Mouse (Mus musculus): ENCODE measurements at regions not wholly inside any gene's neighbourhood (a gene's known extent, or its start where the extent isn't known, plus 50 kb on each side); places are given as distances from the start of the nearest gene placed in this dataset.

DNA sequence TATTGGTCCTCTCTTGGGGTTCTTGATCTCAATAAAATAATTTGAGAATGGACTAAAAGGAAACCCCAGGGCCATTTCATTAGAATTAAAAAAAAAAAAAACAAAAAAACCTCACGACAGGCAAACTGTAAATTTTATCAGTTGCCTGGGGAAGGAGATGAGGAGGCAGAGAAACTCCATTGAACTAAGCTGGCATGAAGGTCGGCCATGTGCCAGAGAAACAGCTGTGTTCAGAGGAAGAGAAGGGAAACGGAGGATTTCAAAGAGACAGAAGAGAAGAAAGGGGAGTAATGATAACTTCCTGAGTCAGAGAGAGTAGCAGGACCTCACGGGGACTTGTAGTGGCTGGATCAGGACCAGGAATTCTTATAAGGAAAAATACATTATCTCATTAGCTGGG is 377.7 kb downstream of the Eipr1 start:
- Histone ChIP-seq H3K36me3 (ENCODE audit: control insufficient read depth, insufficient read depth, low read length) (no peaks in the 10 kb centered on the region), H3K9ac (ENCODE audit: low read depth, low read length) (no peak overlapping the region), H3K4me3 (ENCODE audit: low read length) (no peak overlapping the region), H3K4me2 (ENCODE audit: low read depth, low read length) (no peak overlapping the region), H3K27ac (ENCODE audit: low read length) (no peak overlapping the region), H3K4me1 (ENCODE audit: control insufficient read depth, insufficient read depth, low read length) (no peaks in the 10 kb centered on the region), H3K9me3 (ENCODE audit: control insufficient read depth, low read length) (no peaks in the 10 kb centered on the region), H3K27me3 (replicated peaks; ENCODE audit: control insufficient read depth, insufficient read depth, low read length) (no peaks in the 10 kb centered on the region)
- ATAC-seq: no peak
- WGBS: 52% methylated on average over 4 of the region's 4 CpGs

DNA sequence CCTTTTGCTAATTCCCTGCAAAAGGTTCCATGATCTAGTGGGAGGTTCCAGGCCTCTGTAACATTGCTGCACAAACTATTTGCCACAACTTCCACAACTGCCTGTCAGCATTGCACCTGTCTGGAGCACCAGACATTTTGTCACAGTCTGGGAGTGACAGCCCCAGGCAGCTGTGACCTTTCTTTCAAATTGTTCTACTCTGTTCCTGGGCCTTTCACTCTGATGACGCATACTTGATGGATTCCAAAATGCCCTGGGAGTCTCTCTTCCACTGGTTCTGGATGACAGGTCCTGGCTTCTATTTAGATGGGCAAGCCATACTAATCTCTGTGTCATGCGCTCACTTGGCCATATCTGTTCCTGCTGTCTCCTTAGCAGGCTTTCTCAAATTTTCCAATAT is 382.7 kb downstream of the Eipr1 start:
- Histone ChIP-seq H3K9ac (ENCODE audit: low read depth, low read length) (no peak overlapping the region), H3K36me3 (ENCODE audit: control insufficient read depth, insufficient read depth, low read length) (no peaks in the 10 kb centered on the region), H3K27me3 (replicated peaks; ENCODE audit: control insufficient read depth, insufficient read depth, low read length) (no peaks in the 10 kb centered on the region), H3K4me1 (ENCODE audit: control insufficient read depth, insufficient read depth, low read length) (no peaks in the 10 kb centered on the region), H3K4me3 (ENCODE audit: low read length) (no peak overlapping the region), H3K27ac (ENCODE audit: low read length) (no peak overlapping the region), H3K9me3 (ENCODE audit: control insufficient read depth, low read length) (no peaks in the 10 kb centered on the region), H3K4me2 (ENCODE audit: low read depth, low read length) (no peak overlapping the region)
- 84% methylated on average over 2 of the region's 2 CpGs for whole genome bisulfite sequencing
- ATAC-seq: no peak

DNA sequence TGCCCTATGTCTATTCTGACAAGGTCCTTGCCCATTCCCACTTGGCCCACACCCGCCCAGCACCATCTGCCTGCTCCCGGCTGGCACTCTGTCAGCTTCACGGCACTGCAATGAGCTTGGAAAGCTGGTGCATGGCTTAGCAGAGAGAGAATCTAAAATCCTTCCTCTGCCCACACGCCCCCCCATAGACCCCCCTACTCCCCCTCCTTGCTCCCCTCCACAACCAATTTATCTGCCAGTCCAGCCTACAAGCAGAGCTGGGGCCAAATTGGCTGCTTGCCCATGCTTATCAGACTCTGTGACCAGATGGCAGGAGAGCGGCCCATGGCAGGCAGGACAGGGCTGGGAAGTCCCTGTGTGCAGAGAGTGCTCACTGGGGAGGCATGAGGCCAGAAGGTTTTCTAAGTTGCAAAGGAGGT is 385.3 kb downstream of the Eipr1 start:
- WGBS: 52% methylated on average over 5 of the region's 5 CpGs
- Histone ChIP-seq H3K27me3 (replicated peaks; ENCODE audit: control insufficient read depth, insufficient read depth, low read length) (no peaks in the 10 kb centered on the region), H3K4me2 (ENCODE audit: low read depth, low read length) (no peak overlapping the region), H3K36me3 (ENCODE audit: control insufficient read depth, insufficient read depth, low read length) (no peaks in the 10 kb centered on the region), H3K4me3 (ENCODE audit: low read length) (no peak overlapping the region), H3K9me3 (ENCODE audit: control insufficient read depth, low read length) (no peaks in the 10 kb centered on the region), H3K4me1 (ENCODE audit: control insufficient read depth, insufficient read depth, low read length) (no peaks in the 10 kb centered on the region), H3K9ac (ENCODE audit: low read depth, low read length) (no peak overlapping the region), H3K27ac (ENCODE audit: low read length) (no peak overlapping the region)
- ATAC-seq: peak; percentile 42; the same call in 1 of the 2 replicates

GRCm38 (mm10) chr12:29137455-29137854 is 385.9 kb downstream of the Eipr1 start:
- H3K36me3 ChIP-seq (ENCODE audit: control insufficient read depth, insufficient read depth, low read length): no peaks in the 10 kb centered on the region
- ATAC-seq: no peak
- no peaks in the 10 kb centered on the region for H3K4me1 ChIP-seq (ENCODE audit: control insufficient read depth, insufficient read depth, low read length)
- H3K27ac ChIP-seq (ENCODE audit: low read length): no peak overlapping the region
- no peaks in the 10 kb centered on the region for H3K9me3 ChIP-seq (ENCODE audit: control insufficient read depth, low read length)
- no peaks in the 10 kb centered on the region for H3K27me3 ChIP-seq (replicated peaks; ENCODE audit: control insufficient read depth, insufficient read depth, low read length)
- H3K9ac ChIP-seq (ENCODE audit: low read depth, low read length): no peak overlapping the region
- H3K4me2 ChIP-seq (ENCODE audit: low read depth, low read length): no peak overlapping the region
- 80% methylated on average over 8 of the region's 8 CpGs for WGBS
- H3K4me3 ChIP-seq (ENCODE audit: low read length): no peak overlapping the region

- no peaks in the 10 kb centered on the region for H3K4me1 ChIP-seq (ENCODE audit: control insufficient read depth, insufficient read depth, low read length)
- no peaks in the 10 kb centered on the region for H3K27me3 ChIP-seq (replicated peaks; ENCODE audit: control insufficient read depth, insufficient read depth, low read length)
- H3K4me2 ChIP-seq (ENCODE audit: low read depth, low read length): no peak overlapping the region
- no peak overlapping the region for H3K9ac ChIP-seq (ENCODE audit: low read depth, low read length)
- 23% methylated on average over 3 of the region's 3 CpGs for WGBS
- no peaks in the 10 kb centered on the region for H3K36me3 ChIP-seq (ENCODE audit: control insufficient read depth, insufficient read depth, low read length)
- H3K4me3 ChIP-seq (ENCODE audit: low read length): no peak overlapping the region
- H3K9me3 ChIP-seq (ENCODE audit: control insufficient read depth, low read length): no peaks in the 10 kb centered on the region
- H3K27ac ChIP-seq (ENCODE audit: low read length): no peak overlapping the region
- ATAC-seq: no peak
Measured at GRCm38 (mm10) chr12:29140576-29140975, 387.6 kb upstream of the Myt1l start.

GRCm38 (mm10) chr12:29141132-29141531 is 387.1 kb upstream of the Myt1l start:
- Histone ChIP-seq H3K4me3 (ENCODE audit: low read length) (no peak overlapping the region), H3K27me3 (replicated peaks; ENCODE audit: control insufficient read depth, insufficient read depth, low read length) (no peaks in the 10 kb centered on the region), H3K27ac (ENCODE audit: low read length) (no peak overlapping the region), H3K36me3 (ENCODE audit: control insufficient read depth, insufficient read depth, low read length) (no peaks in the 10 kb centered on the region), H3K4me1 (ENCODE audit: control insufficient read depth, insufficient read depth, low read length) (no peaks in the 10 kb centered on the region), H3K9ac (ENCODE audit: low read depth, low read length) (no peak overlapping the region), H3K4me2 (ENCODE audit: low read depth, low read length) (no peak overlapping the region), H3K9me3 (ENCODE audit: control insufficient read depth, low read length) (no peaks in the 10 kb centered on the region)
- ATAC-seq: no peak
- 37% methylated on average over 13 of the region's 13 CpGs for WGBS

DNA sequence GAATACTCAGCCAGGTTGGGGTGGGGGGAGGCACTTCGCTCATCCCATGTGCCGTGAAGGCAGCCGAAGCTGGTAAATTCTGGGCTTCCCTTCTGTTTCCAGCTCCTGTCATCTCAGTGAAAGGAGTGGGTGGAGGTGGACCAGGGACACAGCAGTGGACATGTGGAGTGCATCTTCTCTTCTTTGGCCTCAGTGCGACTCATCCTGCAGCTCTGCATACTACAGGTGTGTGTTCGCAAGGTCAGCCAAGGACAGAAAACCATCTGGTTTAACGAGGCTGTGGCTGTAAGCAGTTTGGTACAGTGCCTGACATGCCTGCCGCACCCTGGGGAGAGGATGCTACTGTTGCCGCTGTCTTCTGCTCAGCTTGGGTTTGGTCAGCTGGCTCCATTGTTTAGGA is 386.3 kb upstream of the Myt1l start:
- H3K9ac ChIP-seq (ENCODE audit: low read depth, low read length): no peak overlapping the region
- H3K27ac ChIP-seq (ENCODE audit: low read length): no peak overlapping the region
- H3K9me3 ChIP-seq (ENCODE audit: control insufficient read depth, low read length): no peaks in the 10 kb centered on the region
- WGBS: 78% methylated on average over 8 of the region's 8 CpGs
- no peaks in the 10 kb centered on the region for H3K27me3 ChIP-seq (replicated peaks; ENCODE audit: control insufficient read depth, insufficient read depth, low read length)
- H3K4me1 ChIP-seq (ENCODE audit: control insufficient read depth, insufficient read depth, low read length): no peaks in the 10 kb centered on the region
- H3K36me3 ChIP-seq (ENCODE audit: control insufficient read depth, insufficient read depth, low read length): no peaks in the 10 kb centered on the region
- no peak overlapping the region for H3K4me3 ChIP-seq (ENCODE audit: low read length)
- ATAC-seq: no peak
- H3K4me2 ChIP-seq (ENCODE audit: low read depth, low read length): no peak overlapping the region

- Histone ChIP-seq H3K4me2 (ENCODE audit: low read depth, low read length) (no peak overlapping the region), H3K36me3 (ENCODE audit: control insufficient read depth, insufficient read depth, low read length) (no peaks in the 10 kb centered on the region), H3K4me3 (ENCODE audit: low read length) (no peak overlapping the region), H3K9me3 (ENCODE audit: control insufficient read depth, low read length) (no peaks in the 10 kb centered on the region), H3K27ac (ENCODE audit: low read length) (no peak overlapping the region), H3K27me3 (replicated peaks; ENCODE audit: control insufficient read depth, insufficient read depth, low read length) (no peaks in the 10 kb centered on the region), H3K9ac (ENCODE audit: low read depth, low read length) (no peak overlapping the region), H3K4me1 (ENCODE audit: control insufficient read depth, insufficient read depth, low read length) (no peaks in the 10 kb centered on the region)
- ATAC-seq: no peak
- WGBS: 56% methylated on average over 8 of the region's 8 CpGs
Measured at GRCm38 (mm10) chr12:29143297-29143696, 384.9 kb upstream of the Myt1l start.

GRCm38 (mm10) chr12:29160920-29161319 is 367.3 kb upstream of the Myt1l start:
- H3K9me3 ChIP-seq (ENCODE audit: control insufficient read depth, low read length): no peaks in the 10 kb centered on the region
- ATAC-seq: no peak
- 95% methylated on average over 1 of the region's 1 CpGs for WGBS
- no peaks in the 10 kb centered on the region for H3K4me1 ChIP-seq (ENCODE audit: control insufficient read depth, insufficient read depth, low read length)
- H3K36me3 ChIP-seq (ENCODE audit: control insufficient read depth, insufficient read depth, low read length): no peaks in the 10 kb centered on the region
- H3K27me3 ChIP-seq (replicated peaks; ENCODE audit: control insufficient read depth, insufficient read depth, low read length): no peaks in the 10 kb centered on the region
- H3K4me2 ChIP-seq (ENCODE audit: low read depth, low read length): no peak overlapping the region
- no peak overlapping the region for H3K9ac ChIP-seq (ENCODE audit: low read depth, low read length)
- no peak overlapping the region for H3K27ac ChIP-seq (ENCODE audit: low read length)
- no peak overlapping the region for H3K4me3 ChIP-seq (ENCODE audit: low read length)

DNA sequence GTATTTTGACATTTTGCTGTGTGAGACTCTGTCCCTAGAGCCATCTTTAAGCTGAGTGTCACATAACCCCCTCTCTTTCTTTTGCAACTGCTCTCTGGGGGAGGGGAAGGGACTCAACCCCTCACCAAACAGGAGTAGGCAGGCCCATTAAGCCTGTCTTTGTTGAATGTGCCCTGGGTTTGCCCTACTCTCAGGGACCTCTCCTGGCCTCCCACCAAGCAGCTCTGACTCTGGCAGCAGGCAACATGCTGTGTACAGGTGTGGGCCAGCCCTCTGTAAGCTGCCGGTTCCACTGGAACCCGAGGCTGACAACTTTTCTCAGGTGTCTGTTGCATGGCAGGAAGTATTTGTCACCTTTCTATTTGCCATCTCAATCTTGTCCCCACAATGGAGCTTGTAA is 366.6 kb upstream of the Myt1l start:
- 18% methylated on average over 2 of the region's 2 CpGs for WGBS
- Histone ChIP-seq H3K9ac (ENCODE audit: low read depth, low read length) (no peak overlapping the region), H3K27ac (ENCODE audit: low read length) (no peak overlapping the region), H3K4me1 (ENCODE audit: control insufficient read depth, insufficient read depth, low read length) (no peaks in the 10 kb centered on the region), H3K27me3 (replicated peaks; ENCODE audit: control insufficient read depth, insufficient read depth, low read length) (no peaks in the 10 kb centered on the region), H3K9me3 (ENCODE audit: control insufficient read depth, low read length) (no peaks in the 10 kb centered on the region), H3K36me3 (ENCODE audit: control insufficient read depth, insufficient read depth, low read length) (no peaks in the 10 kb centered on the region), H3K4me3 (ENCODE audit: low read length) (no peak overlapping the region), H3K4me2 (ENCODE audit: low read depth, low read length) (no peak overlapping the region)
- ATAC-seq: no peak
